Mouse (Mus musculus): ENCODE data around the gene Lpin1.

Lpin1 gene

GRCm38 (mm10) chr12:16570371-16571060 lies 40.2 kb downstream of the Lpin1 start:
- peak in 1 of 2 experiments; percentile 21 for DNase-seq

GRCm38 (mm10) chr12:16568936-16569650 lies 41.7 kb downstream of the Lpin1 start:
- DNase-seq, result no peak

- peak; percentile 69 to 79 for DNase-seq
Observed at GRCm38 (mm10) chr12:16568496-16568895, 42.3 kb downstream of the Lpin1 start.

GRCm38 (mm10) chr12:16568090-16568489 lies 42.7 kb downstream of the Lpin1 start:
- no peak for DNase-seq

- DNase-seq, result peak; percentile 54 to 72
Observed at GRCm38 (mm10) chr12:16563427-16563826, 47.3 kb downstream of the Lpin1 start.

- DNase-seq, result no peak
Observed at GRCm38 (mm10) chr12:16562647-16563046, 48.1 kb downstream of the Lpin1 start.

- DNase-seq, result no peak
Observed at GRCm38 (mm10) chr12:16562181-16562580, 48.6 kb downstream of the Lpin1 start.

- DNase-seq, result no peak
Observed at GRCm38 (mm10) chr12:16557271-16557670, 53.5 kb downstream of the Lpin1 start.

- no peak for DNase-seq
Observed at GRCm38 (mm10) chr12:16554171-16554570, 56.6 kb downstream of the Lpin1 start.

- DNase-seq, result no peak
Observed at GRCm38 (mm10) chr12:16552108-16552771, 58.5 kb downstream of the Lpin1 start.

- no peak for DNase-seq
Observed at GRCm38 (mm10) chr12:16550983-16551454, 59.7 kb downstream of the Lpin1 start.

- no peak for DNase-seq
Observed at GRCm38 (mm10) chr12:16548824-16549375, 61.9 kb downstream of the Lpin1 start.

GRCm38 (mm10) chr12:16541606-16542005 lies 69.2 kb downstream of the Lpin1 start:
- no peak for DNase-seq

- no peak for DNase-seq
Observed at GRCm38 (mm10) chr12:16540712-16541111, 70.1 kb downstream of the Lpin1 start.

GRCm38 (mm10) chr12:16539965-16540661 lies 70.7 kb downstream of the Lpin1 start:
- DNase-seq, result no peak

- DNase-seq, result peak; percentile 82 to 84
Observed at GRCm38 (mm10) chr12:16533331-16533828, 77.4 kb downstream of the Lpin1 start.

- no peak for DNase-seq
Observed at GRCm38 (mm10) chr12:16532860-16533230, 77.9 kb downstream of the Lpin1 start.

GRCm38 (mm10) chr12:16531956-16532859 lies 78.6 kb downstream of the Lpin1 start:
- DNase-seq, result no peak

- no peak for DNase-seq
Observed at GRCm38 (mm10) chr12:16528650-16529049, 82.1 kb downstream of the Lpin1 start.

GRCm38 (mm10) chr12:16527941-16528340 lies 82.8 kb downstream of the Lpin1 start:
- DNase-seq, result no peak

- no peak for DNase-seq
Observed at GRCm38 (mm10) chr12:16526862-16527261, 83.9 kb downstream of the Lpin1 start.
